Mouse (Mus musculus) cerebellum, postnatal 14 days (tissue): Measurements from ENCODE around the gene Txnrd1.

Experiments
- DNase-seq, 2 experiments: peaks; one replicate each; pipeline ENCODE4 v3.0.0; 2021; ENCODE audit warnings: mixed read lengths in 2 of 2

Gene Txnrd1

DNA sequence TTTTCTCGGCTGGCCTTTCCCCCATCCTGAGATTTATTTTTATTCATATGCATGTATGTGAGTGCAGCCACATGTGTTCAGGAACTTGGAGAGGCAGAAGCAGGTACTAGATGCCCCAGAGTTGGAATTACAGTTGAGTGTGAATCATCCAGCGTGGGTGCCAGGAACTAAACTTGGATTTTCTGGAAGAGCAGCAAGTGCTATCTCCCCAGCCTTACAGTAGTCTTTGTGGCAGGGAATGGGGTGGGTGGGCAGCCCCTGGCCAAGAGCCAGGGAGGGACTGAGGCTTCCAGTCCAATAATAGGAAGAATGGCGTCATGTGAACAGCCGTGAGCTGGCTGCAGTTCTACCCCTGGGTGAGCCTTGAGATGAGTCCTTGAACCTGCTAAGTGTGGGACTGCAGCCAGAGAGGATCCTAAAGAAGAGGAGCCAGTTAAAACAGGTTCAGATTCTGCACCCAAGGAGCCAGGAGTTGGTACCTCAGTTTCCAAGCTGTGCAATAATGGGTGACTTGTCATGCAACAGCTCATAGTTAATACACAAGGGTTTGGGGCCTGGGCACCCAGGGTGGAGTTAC, 85.7 kb downstream of the Txnrd1 start:
- DNase-seq = no peak

DNA sequence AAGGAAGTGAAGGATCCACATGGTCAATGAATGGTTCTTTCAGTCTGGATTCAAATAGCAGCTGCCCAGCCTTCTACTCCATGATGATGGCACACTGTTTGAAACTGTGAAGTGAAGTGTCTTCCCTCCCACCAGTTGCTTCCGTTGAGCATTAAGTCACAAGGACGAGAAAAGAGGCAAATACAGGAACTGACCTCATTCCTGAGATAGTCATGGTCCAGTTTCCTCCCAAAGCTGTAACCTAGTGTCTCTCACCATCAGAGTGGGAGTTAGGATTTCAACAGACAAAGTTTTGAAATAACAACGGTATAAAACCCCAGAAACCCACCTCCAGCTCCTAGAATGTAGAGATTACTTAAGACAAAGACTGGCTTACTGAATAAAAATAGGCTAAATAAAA, 89.8 kb downstream of the Txnrd1 start:
- DNase-seq = no peak

DNA sequence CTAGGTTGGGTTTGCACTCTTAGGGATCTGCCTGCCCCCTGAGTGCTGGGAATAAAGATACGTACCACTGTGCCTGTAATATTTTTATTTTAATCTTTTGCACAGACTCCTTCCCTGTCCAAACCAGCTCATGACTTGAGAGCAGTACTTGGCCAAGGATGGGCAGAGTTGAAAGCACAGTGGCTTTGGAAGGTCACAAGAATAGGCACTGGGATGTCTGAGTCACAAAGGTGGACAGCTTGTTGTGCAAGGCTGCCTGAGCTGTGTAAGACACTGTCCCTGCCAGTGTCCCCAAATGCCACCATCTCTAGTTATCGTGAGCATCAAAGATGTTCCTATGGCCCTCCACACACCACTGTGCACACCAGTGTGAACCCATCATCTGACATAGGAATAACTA, 91.0 kb downstream of the Txnrd1 start:
- DNase-seq = no peak

DNA sequence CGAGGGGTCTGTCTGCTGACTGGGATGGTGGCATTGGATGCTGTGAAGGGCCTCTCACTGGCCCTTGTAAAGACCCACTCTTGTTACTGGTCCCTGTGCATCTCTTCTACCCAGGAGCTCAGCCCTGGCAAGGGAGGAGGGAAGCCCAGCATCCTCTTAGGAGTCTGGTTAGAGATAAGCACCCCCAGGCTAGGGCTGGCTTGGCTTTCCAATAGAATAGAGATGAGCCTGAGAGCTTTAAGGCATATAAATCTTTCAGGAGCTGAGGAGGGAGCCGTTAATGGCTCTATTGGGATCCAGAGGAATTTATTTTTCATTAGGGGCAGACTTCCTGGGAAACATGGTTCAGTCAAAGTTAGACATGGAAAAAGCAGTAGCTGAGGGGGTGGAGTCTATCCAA, 91.9 kb downstream of the Txnrd1 start:
- DNase-seq = no peak

DNA sequence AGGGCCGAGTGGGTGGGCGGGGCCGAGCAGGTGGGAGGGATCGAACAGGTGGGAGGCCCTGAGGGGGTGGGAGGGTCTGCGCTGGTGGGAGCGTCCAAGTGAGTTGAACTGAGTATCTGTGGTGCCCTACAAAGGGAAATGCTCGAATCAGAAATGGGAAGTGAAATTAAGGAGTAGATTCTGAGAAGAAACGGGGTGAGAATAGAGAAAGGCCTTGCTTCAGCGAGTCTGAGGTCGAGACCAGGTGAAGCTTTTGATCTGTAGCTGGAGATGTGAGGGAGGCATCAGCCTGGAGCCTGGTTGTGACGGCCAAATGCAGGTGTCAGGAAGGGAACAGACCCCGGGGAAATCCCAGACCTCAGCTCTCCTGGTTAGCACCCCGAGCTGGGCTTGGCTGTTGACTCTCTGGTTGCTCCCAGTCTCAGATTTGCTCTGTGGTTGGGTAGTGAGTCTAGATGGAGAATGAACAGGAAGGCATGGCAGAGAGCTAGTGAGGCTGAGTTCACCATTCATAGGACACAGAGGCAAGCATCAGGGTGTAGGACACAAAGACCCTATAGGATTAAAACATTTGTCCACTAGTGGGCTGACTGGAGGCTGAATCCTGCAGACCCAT, 101.4 kb downstream of the Txnrd1 start:
- no peak for DNase-seq

DNA sequence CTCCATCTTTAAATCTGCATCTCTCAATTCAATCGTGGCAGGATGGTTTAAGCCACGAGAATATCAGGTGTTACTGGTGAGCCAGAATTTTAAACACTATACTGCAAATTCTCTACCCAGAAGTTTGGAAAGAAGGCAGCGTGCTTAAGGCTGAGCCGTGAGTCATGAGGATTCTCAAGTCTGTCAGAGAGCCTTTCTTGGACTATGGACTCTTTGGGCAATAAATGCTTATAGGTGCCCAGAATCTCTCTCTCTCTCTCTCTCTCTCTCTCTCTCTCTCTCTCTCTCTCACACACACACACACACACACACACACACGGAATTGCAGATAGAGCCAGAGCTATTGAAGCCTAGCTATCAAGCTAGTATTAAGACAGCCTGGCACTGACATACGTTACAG, 102.0 kb downstream of the Txnrd1 start:
- DNase-seq = no peak
